Mouse (Mus musculus) olfactory bulb, adult 2 months (tissue): ENCODE measurements around the gene Sh3bgr. TPM values are rescaled to one million over a fixed set of nuclear protein-coding genes. Genes with fewer than 3 reads are reported as not detected.

Experiments
- H3K27ac ChIP-seq: fragments of 200-500 bp; 2 replicates; pipeline ENCODE4 v1.5.1; 2012; ENCODE audit warnings: low read depth, low read length; ENCODE audit not compliant: insufficient read depth
- H3K4me1 ChIP-seq: fragments of 200-500 bp; 2 replicates; pipeline ENCODE4 v1.6.1; 2012; ENCODE audit warnings: low read length; ENCODE audit not compliant: control insufficient read depth, insufficient read depth
- H3K4me3 ChIP-seq: fragments of 200-500 bp; 2 replicates; pipeline ENCODE4 v1.5.1; 2012; ENCODE audit warnings: mild to moderate bottlenecking, low read depth, low read length, moderate library complexity; ENCODE audit not compliant: insufficient read depth
- CTCF ChIP-seq: fragments of 200-500 bp; IDR thresholded peaks from 2 replicates; pipeline ENCODE4 v1.5.1; 2012; ENCODE audit warnings: low read depth, mild to moderate bottlenecking, low read length, moderate library complexity; ENCODE audit not compliant: insufficient read depth
- POLR2A ChIP-seq: fragments of 200-500 bp; IDR thresholded peaks from 2 replicates; pipeline ENCODE4 v1.6.1; 2012; ENCODE audit warnings: mild to moderate bottlenecking, low read depth, low read length, moderate library complexity; ENCODE audit not compliant: insufficient read depth
- WGBS: fragments of 180-500 bp; shearing (Covaris S2); methylation state at CpG from one replicate; pipeline ENCODE4 v1.1.7; 2018; 5-methylcytosine and 5-hydroxymethylcytosine counted together
- polyA plus RNA-seq: library from polyadenylated mRNA; stranded (reverse); fragments of >200 nt; gene quantifications from 2 replicates; pipeline ENCODE4 v1.2.4, GENCODE M21; 2012; ENCODE audit warnings: low replicate concordance; ENCODE audit not compliant: missing spikeins, insufficient read depth, insufficient read length

The Sh3bgr gene
- polyA plus RNA-seq, 1 experiment, result not detected

- WGBS, result 98% methylated on average over 1 of the region's 1 CpGs
- peaks cover 23% of the 10 kb centered on the region for H3K4me1 ChIP-seq
- TF ChIP-seq POLR2A (no peak), CTCF (no peak)
- H3K27ac ChIP-seq, result no peak overlapping the region
- H3K4me3 ChIP-seq, result no peak overlapping the region
Observed at GRCm38 (mm10) chr16:96160927-96161326, 39.3 kb upstream of the Sh3bgr start.

- no peak overlapping the region for H3K4me3 ChIP-seq
- peaks cover 23% of the 10 kb centered on the region for H3K4me1 ChIP-seq
- H3K27ac ChIP-seq, result no peak overlapping the region
- 83% methylated on average over 4 of the region's 4 CpGs for WGBS
- no peak for TF ChIP-seq CTCF
- no peak for TF ChIP-seq POLR2A
Observed at GRCm38 (mm10) chr16:96161336-96161735, 38.9 kb upstream of the Sh3bgr start.

- TF ChIP-seq POLR2A, result no peak
- no peak for TF ChIP-seq CTCF
- no peaks in the 10 kb centered on the region for H3K4me1 ChIP-seq
- WGBS, result 75% methylated on average over 4 of the region's 4 CpGs
- no peak overlapping the region for H3K4me3 ChIP-seq
- no peak overlapping the region for H3K27ac ChIP-seq
Observed at GRCm38 (mm10) chr16:96165723-96166264, 34.5 kb upstream of the Sh3bgr start.

GRCm38 (mm10) chr16:96168837-96169236 is 31.4 kb upstream of the Sh3bgr start:
- Histone ChIP-seq H3K4me1 (no peaks in the 10 kb centered on the region), H3K27ac (no peak overlapping the region), H3K4me3 (no peak overlapping the region)
- no peak for TF ChIP-seq CTCF
- no peak for TF ChIP-seq POLR2A
- WGBS, result 92% methylated on average over 4 of the region's 4 CpGs

- 76% methylated on average over 8 of the region's 8 CpGs for WGBS
- no peak for TF ChIP-seq POLR2A
- TF ChIP-seq CTCF, result no peak
- no peak overlapping the region for H3K27ac ChIP-seq
- H3K4me1 ChIP-seq, result 0 out of 2 replicates have a peak, but pooled peaks cover 2% of the 10 kb centered on the region
- no peak overlapping the region for H3K4me3 ChIP-seq
Observed at GRCm38 (mm10) chr16:96173648-96174047, 26.6 kb upstream of the Sh3bgr start.

- Histone ChIP-seq H3K27ac (no peak overlapping the region), H3K4me1 (0 out of 2 replicates have a peak, but pooled peaks cover 2% of the 10 kb centered on the region), H3K4me3 (no peak overlapping the region)
- TF ChIP-seq CTCF (no peak), POLR2A (no peak)
- 57% methylated on average over 2 of the region's 2 CpGs for WGBS
Observed at GRCm38 (mm10) chr16:96175399-96175798, 24.9 kb upstream of the Sh3bgr start.

GRCm38 (mm10) chr16:96179156-96179555 is 21.1 kb upstream of the Sh3bgr start:
- TF ChIP-seq CTCF, result no peak
- TF ChIP-seq POLR2A, result no peak
- Histone ChIP-seq H3K4me1 (0 out of 2 replicates have a peak, but pooled peaks cover 2% of the 10 kb centered on the region), H3K4me3 (no peak overlapping the region), H3K27ac (no peak overlapping the region)

GRCm38 (mm10) chr16:96187619-96188018 is 12.6 kb upstream of the Sh3bgr start:
- 92% methylated on average over 5 of the region's 5 CpGs for WGBS
- TF ChIP-seq POLR2A, result no peak
- no peak for TF ChIP-seq CTCF
- no peak overlapping the region for H3K4me3 ChIP-seq

GRCm38 (mm10) chr16:96191531-96192506 is 8.4 kb upstream of the Sh3bgr start, which contains the start of gene Lca5l:
Gene Lca5l, minus strand, starts transcription at chr16:96192271.
- Histone ChIP-seq H3K4me3 (peak within 1 kb of the TSS; percentile 73), H3K27ac (peak within 1 kb of the TSS; percentile 82), H3K4me1 (0 out of 2 replicates have a peak, but pooled peaks cover 2% of the 10 kb centered on the region)
- under 1% methylated on average over 77 of the region's 77 CpGs for WGBS
- TF ChIP-seq POLR2A (peak; percentile 93), CTCF (no peak)

More at GRCm38 (mm10) chr16:96187619-96188018, 12.6 kb upstream of the Sh3bgr start:
- H3K4me1 ChIP-seq, result 0 out of 2 replicates have a peak, but pooled peaks cover 2% of the 10 kb centered on the region
- no peak overlapping the region for H3K27ac ChIP-seq
